Mouse (Mus musculus) cortical plate, adult 2 months (tissue): Measurements from ENCODE around the gene Cd163.

ENCODE experiments used
- CTCF ChIP-seq: fragments of 200-500 bp; IDR thresholded peaks from 2 replicates; pipeline ENCODE4 v1.5.1; 2011; ENCODE audit warnings: mild to moderate bottlenecking, control low read depth, low read length; ENCODE audit not compliant: insufficient read depth; ENCODE audit errors: extremely low read depth
- POLR2A ChIP-seq: fragments of 200-500 bp; IDR thresholded peaks from 2 replicates; pipeline ENCODE4 v1.6.1; 2011; ENCODE audit warnings: mild to moderate bottlenecking, low read length, control low read depth; ENCODE audit not compliant: insufficient read depth; ENCODE audit errors: extremely low read depth

GRCm38 (mm10) chr6:124328394-124328991 is 24.0 kb downstream of the Cd163 start:
- TF ChIP-seq CTCF (no peak), POLR2A (no peak)
